Mouse (Mus musculus): ENCODE results near the gene Surf6. TPM values are rescaled to one million over a fixed set of nuclear protein-coding genes. Genes with fewer than 3 reads are reported as not detected.

Surf6 gene
- polyA plus RNA-seq, 1 experiment from 2014 or later = 16.3 TPM

GRCm38 (mm10) chr2:26910124-26910993, 7.7 kb upstream of the Surf6 start, which contains the start of the genes Med22 and Rpl7a:
TSS of gene Med22 (minus strand) at chr2:26910677.
TSS of gene Rpl7a (plus strand) at chr2:26910764.
- ATAC-seq (replicated peaks; ENCODE audit: insufficient number of reproducible peaks, low FRiP score, low TSS enrichment, low read depth) (peak; percentile 84), DNase-seq (ENCODE audit: low spot score) (peak; percentile 98)
- no peaks in the 10 kb centered on the region for H3K4me1 ChIP-seq (ENCODE audit: control insufficient read depth, insufficient read depth, low read length)
- H3K27me3 ChIP-seq (ENCODE audit: control insufficient read depth, insufficient read depth, low read length) = no peaks in the 10 kb centered on the region
- H3K36me3 ChIP-seq (replicated peaks; ENCODE audit: control insufficient read depth, insufficient read depth, low read depth, low read length) = peaks cover 14% of the 10 kb centered on the region
- H3K4me3 ChIP-seq (ENCODE audit: low read depth, low read length) = peak within 1 kb of the TSS; percentile 87
- H3K9ac ChIP-seq (replicated peaks; ENCODE audit: low read length) = peak within 1 kb of the TSS; percentile 92
- peak within 1 kb of the TSS; percentile 72 for H3K27ac ChIP-seq (replicated peaks; ENCODE audit: low read depth, low read length)
- no peaks in the 10 kb centered on the region for H3K9me3 ChIP-seq (replicated peaks; ENCODE audit: control insufficient read depth, low read length)
- under 1% methylated on average over 74 of the region's 74 CpGs for WGBS
- peak within 1 kb of the TSS; percentile 79 for H3K4me2 ChIP-seq (ENCODE audit: low read depth, low read length)

DNA sequence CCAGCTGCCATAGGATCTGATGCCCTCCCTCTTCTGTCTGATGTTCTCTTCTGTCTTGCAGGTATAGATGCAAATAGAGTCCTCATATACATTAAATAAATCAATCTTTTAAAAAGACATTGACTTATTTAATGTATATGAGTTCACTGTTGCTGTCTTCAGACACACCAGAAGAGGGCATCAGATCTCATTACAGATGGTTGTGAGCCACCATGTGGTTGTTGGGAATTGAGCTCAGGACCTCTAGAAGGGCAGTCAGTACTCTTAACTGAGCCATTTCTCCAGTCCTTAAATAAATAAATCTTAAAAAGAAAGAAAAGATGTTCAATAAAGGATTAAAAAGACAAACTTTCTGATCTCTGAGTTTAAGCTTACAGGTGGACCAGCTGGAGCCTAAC, 6.7 kb upstream of the Surf6 start:
- ATAC-seq (replicated peaks; ENCODE audit: insufficient number of reproducible peaks, low FRiP score, low TSS enrichment, low read depth) (no peak), DNase-seq (ENCODE audit: low spot score) (no peak)
- H3K4me1 ChIP-seq (ENCODE audit: control insufficient read depth, insufficient read depth, low read length) = no peaks in the 10 kb centered on the region
- peaks cover 14% of the 10 kb centered on the region for H3K36me3 ChIP-seq (replicated peaks; ENCODE audit: control insufficient read depth, insufficient read depth, low read depth, low read length)
- H3K27me3 ChIP-seq (ENCODE audit: control insufficient read depth, insufficient read depth, low read length) = no peaks in the 10 kb centered on the region
- peak overlapping the region; percentile 90; the same call in 1 of the 2 replicates for H3K9ac ChIP-seq (replicated peaks; ENCODE audit: low read length)
- peak overlapping the region; percentile 49 for H3K4me2 ChIP-seq (ENCODE audit: low read depth, low read length)
- peak overlapping the region; percentile 87 for H3K4me3 ChIP-seq (ENCODE audit: low read depth, low read length)
- H3K27ac ChIP-seq (replicated peaks; ENCODE audit: low read depth, low read length) = no peak overlapping the region
- H3K9me3 ChIP-seq (replicated peaks; ENCODE audit: control insufficient read depth, low read length) = no peaks in the 10 kb centered on the region

DNA sequence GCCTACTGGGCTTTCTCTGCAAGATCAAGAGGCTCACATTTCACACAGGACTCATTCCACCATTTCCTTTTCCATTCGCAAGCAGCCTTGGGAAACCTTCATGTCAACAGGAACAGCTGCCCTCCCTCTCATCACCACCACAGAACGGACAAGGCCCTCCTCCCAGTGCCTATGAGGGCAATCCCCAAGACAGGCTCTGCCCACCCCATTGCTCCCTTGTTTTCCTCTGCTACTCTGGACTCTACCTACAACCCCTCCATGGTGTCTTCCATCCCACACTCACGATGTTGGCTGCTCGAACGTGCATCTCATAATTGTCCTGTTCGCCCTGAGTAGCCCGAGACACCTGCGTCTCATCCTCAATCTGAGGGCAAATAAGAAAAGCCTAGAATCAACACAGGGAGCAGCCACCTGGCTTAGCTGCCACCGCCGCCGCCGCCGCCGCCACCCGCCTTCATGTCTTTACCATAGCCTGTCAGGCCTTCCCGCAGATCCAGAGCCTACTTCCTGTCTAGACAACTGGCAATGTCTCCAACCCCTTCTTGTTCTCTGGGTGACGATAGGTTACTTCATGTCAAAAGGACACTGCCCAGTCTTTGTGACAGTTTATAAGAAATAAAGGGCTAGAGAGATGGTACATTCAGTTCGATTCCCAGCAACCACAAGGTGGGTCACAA, 6.2 kb upstream of the Surf6 start:
- H3K36me3 ChIP-seq (replicated peaks; ENCODE audit: control insufficient read depth, insufficient read depth, low read depth, low read length) = peaks cover 14% of the 10 kb centered on the region
- peak overlapping the region; percentile 87 for H3K4me3 ChIP-seq (ENCODE audit: low read depth, low read length)
- peak overlapping the region; percentile 27 for H3K4me2 ChIP-seq (ENCODE audit: low read depth, low read length)
- no peak overlapping the region for H3K27ac ChIP-seq (replicated peaks; ENCODE audit: low read depth, low read length)
- 0 out of 2 replicates have a peak overlapping the region, but pooled peaks have one; percentile 5 for H3K9ac ChIP-seq (replicated peaks; ENCODE audit: low read length)
- DNase-seq (ENCODE audit: low spot score) (no peak), ATAC-seq (replicated peaks; ENCODE audit: insufficient number of reproducible peaks, low FRiP score, low TSS enrichment, low read depth) (no peak)
- 83% methylated on average over 18 of the region's 18 CpGs for WGBS
- no peaks in the 10 kb centered on the region for H3K9me3 ChIP-seq (replicated peaks; ENCODE audit: control insufficient read depth, low read length)
- no peaks in the 10 kb centered on the region for H3K4me1 ChIP-seq (ENCODE audit: control insufficient read depth, insufficient read depth, low read length)
- H3K27me3 ChIP-seq (ENCODE audit: control insufficient read depth, insufficient read depth, low read length) = no peaks in the 10 kb centered on the region

DNA sequence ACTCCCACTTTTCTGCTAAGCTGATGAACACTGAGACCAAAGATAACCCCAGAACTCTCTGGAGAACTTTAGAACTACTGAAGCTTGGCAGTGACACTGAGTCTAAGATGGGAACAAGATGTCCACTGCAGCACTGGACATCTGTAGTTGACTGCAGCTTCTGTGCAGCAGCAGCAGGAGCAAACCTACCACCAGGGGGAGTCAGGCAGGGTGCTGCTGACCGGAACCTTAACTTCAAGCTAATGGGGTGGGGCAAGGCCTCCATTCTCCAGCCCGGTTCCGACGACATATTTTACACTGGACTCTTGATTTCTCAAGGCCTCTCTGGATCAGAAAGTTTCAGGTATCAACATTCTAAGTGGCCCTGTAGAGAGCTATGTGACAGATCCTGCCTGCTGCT, 4.4 kb upstream of the Surf6 start:
- 67% methylated on average over 4 of the region's 4 CpGs for WGBS
- H3K4me2 ChIP-seq (ENCODE audit: low read depth, low read length) = no peak overlapping the region
- H3K4me3 ChIP-seq (ENCODE audit: low read depth, low read length) = no peak overlapping the region
- H3K27ac ChIP-seq (replicated peaks; ENCODE audit: low read depth, low read length) = no peak overlapping the region
- ATAC-seq (replicated peaks; ENCODE audit: insufficient number of reproducible peaks, low FRiP score, low TSS enrichment, low read depth) (no peak), DNase-seq (ENCODE audit: low spot score) (peak; percentile 56)
- no peaks in the 10 kb centered on the region for H3K27me3 ChIP-seq (ENCODE audit: control insufficient read depth, insufficient read depth, low read length)
- no peak overlapping the region for H3K9ac ChIP-seq (replicated peaks; ENCODE audit: low read length)
- H3K36me3 ChIP-seq (replicated peaks; ENCODE audit: control insufficient read depth, insufficient read depth, low read depth, low read length) = peaks cover 6% of the 10 kb centered on the region
- no peaks in the 10 kb centered on the region for H3K4me1 ChIP-seq (ENCODE audit: control insufficient read depth, insufficient read depth, low read length)
- H3K9me3 ChIP-seq (replicated peaks; ENCODE audit: control insufficient read depth, low read length) = no peaks in the 10 kb centered on the region

GRCm38 (mm10) chr2:26906431-26906830, 3.8 kb upstream of the Surf6 start:
- no peak overlapping the region for H3K4me3 ChIP-seq (ENCODE audit: low read depth, low read length)
- H3K4me2 ChIP-seq (ENCODE audit: low read depth, low read length) = no peak overlapping the region
- H3K4me1 ChIP-seq (ENCODE audit: control insufficient read depth, insufficient read depth, low read length) = no peaks in the 10 kb centered on the region
- no peak overlapping the region for H3K27ac ChIP-seq (replicated peaks; ENCODE audit: low read depth, low read length)
- ATAC-seq (replicated peaks; ENCODE audit: insufficient number of reproducible peaks, low FRiP score, low TSS enrichment, low read depth) = no peak
- H3K9me3 ChIP-seq (replicated peaks; ENCODE audit: control insufficient read depth, low read length) = no peaks in the 10 kb centered on the region
- WGBS = 90% methylated on average over 3 of the region's 3 CpGs
- DNase-seq (ENCODE audit: low spot score) = no peak
- no peak overlapping the region for H3K9ac ChIP-seq (replicated peaks; ENCODE audit: low read length)
- H3K36me3 ChIP-seq (replicated peaks; ENCODE audit: control insufficient read depth, insufficient read depth, low read depth, low read length) = peaks cover 3% of the 10 kb centered on the region; the same call in 1 of the 2 replicates
- H3K27me3 ChIP-seq (ENCODE audit: control insufficient read depth, insufficient read depth, low read length) = no peaks in the 10 kb centered on the region

DNA sequence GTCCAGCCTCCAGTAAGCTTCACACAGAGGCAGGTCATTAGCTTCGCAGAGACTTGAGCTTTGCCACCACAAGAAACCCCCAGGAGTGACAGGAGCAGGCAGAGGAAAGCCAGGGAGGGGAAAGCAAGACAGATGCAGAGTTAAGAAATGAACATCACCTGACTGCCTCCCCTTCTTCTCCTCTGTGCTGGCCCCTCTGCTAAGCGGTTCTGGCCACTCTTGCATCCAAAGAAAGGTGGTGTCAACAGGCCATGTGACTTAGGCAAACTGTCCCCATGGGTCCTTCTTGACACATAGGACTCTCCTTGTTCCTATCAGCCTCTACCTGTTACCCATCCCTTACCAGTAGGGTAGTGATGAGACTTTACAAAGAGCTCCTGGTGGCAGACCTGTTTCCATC, 3.3 kb upstream of the Surf6 start:
- H3K9ac ChIP-seq (replicated peaks; ENCODE audit: low read length) = no peak overlapping the region
- ATAC-seq (replicated peaks; ENCODE audit: insufficient number of reproducible peaks, low FRiP score, low TSS enrichment, low read depth) (no peak), DNase-seq (ENCODE audit: low spot score) (no peak)
- H3K4me1 ChIP-seq (ENCODE audit: control insufficient read depth, insufficient read depth, low read length) = no peaks in the 10 kb centered on the region
- H3K27ac ChIP-seq (replicated peaks; ENCODE audit: low read depth, low read length) = no peak overlapping the region
- H3K27me3 ChIP-seq (ENCODE audit: control insufficient read depth, insufficient read depth, low read length) = no peaks in the 10 kb centered on the region
- no peaks in the 10 kb centered on the region for H3K9me3 ChIP-seq (replicated peaks; ENCODE audit: control insufficient read depth, low read length)
- no peak overlapping the region for H3K4me2 ChIP-seq (ENCODE audit: low read depth, low read length)
- no peak overlapping the region for H3K4me3 ChIP-seq (ENCODE audit: low read depth, low read length)
- 77% methylated on average over 2 of the region's 2 CpGs for WGBS
- H3K36me3 ChIP-seq (replicated peaks; ENCODE audit: control insufficient read depth, insufficient read depth, low read depth, low read length) = peaks cover 3% of the 10 kb centered on the region; the same call in 1 of the 2 replicates

- Histone ChIP-seq H3K27ac (replicated peaks; ENCODE audit: low read depth, low read length) (peak overlapping the region; percentile 74), H3K9ac (replicated peaks; ENCODE audit: low read length) (peak overlapping the region; percentile 67), H3K4me3 (ENCODE audit: low read depth, low read length) (peak overlapping the region; percentile 76), H3K9me3 (replicated peaks; ENCODE audit: control insufficient read depth, low read length) (no peaks in the 10 kb centered on the region), H3K4me2 (ENCODE audit: low read depth, low read length) (peak overlapping the region; percentile 61), H3K4me1 (ENCODE audit: control insufficient read depth, insufficient read depth, low read length) (no peaks in the 10 kb centered on the region), H3K27me3 (ENCODE audit: control insufficient read depth, insufficient read depth, low read length) (no peaks in the 10 kb centered on the region), H3K36me3 (replicated peaks; ENCODE audit: control insufficient read depth, insufficient read depth, low read depth, low read length) (peaks cover 11% of the 10 kb centered on the region)
- DNase-seq (ENCODE audit: low spot score) = no peak
- 8% methylated on average over 7 of the region's 7 CpGs for WGBS
- no peak for ATAC-seq (replicated peaks; ENCODE audit: insufficient number of reproducible peaks, low FRiP score, low TSS enrichment, low read depth)
Observed at GRCm38 (mm10) chr2:26903311-26903710, 632 bp upstream of the Surf6 start.

All from embryonic facial prominence, embryonic 11.5 days (tissue).